Mouse (Mus musculus) E14TG2a.4 (cell line): Measurements from ENCODE around the gene Cenpl.

Experiments used
- CTCF ChIP-seq: conservative IDR thresholded peaks from 2 replicates; pipeline ENCODE4 v1.5.1; 2014; ENCODE audit warnings: low read length
- NANOG ChIP-seq: IDR thresholded peaks from 2 replicates; pipeline ENCODE4 v1.6.1; 2014; ENCODE audit warnings: borderline replicate concordance, low read length, mixed read lengths
- POU5F1 ChIP-seq: IDR thresholded peaks from 2 replicates; pipeline ENCODE4 v1.6.1; 2014; ENCODE audit warnings: low read length, borderline replicate concordance

GRCm38 (mm10) chr1:161038968-161039721 is 31.4 kb upstream of the Cenpl start:
- no peak for TF ChIP-seq CTCF
- TF ChIP-seq NANOG = no peak
- TF ChIP-seq POU5F1 = no peak
